Mouse (Mus musculus) megakaryocyte, embryonic 14.5 days (primary cell): ENCODE measurements around the gene Bmp8a.

ENCODE experiments used
- FLI1 ChIP-seq: IDR thresholded peaks from 2 replicates; pipeline ENCODE4 v1.6.1; 2012; ENCODE audit warnings: low read length, inconsistent platforms, mixed read lengths
- GATA1 ChIP-seq: IDR thresholded peaks from 3 replicates; pipeline ENCODE4 v1.6.1; 2012; ENCODE audit warnings: mixed read lengths, low read length, inconsistent platforms, borderline replicate concordance

GRCm38 (mm10) chr4:123271063-123271462 is 72.0 kb downstream of the Bmp8a start:
- TF ChIP-seq GATA1: no peak
- no peak for TF ChIP-seq FLI1
